Mouse (Mus musculus): ENCODE measurements around the gene Csrnp1.

Gene Csrnp1

GRCm38 (mm10) chr9:120002893-120003292 lies 18.4 kb upstream of the Csrnp1 start:
- DNase-seq (ENCODE audit: low read depth, low spot score) = no peak

- peak; percentile 97 for DNase-seq (ENCODE audit: low read depth, low spot score)
Measured at GRCm38 (mm10) chr9:120001945-120002725, 17.7 kb upstream of the Csrnp1 start.

- no peak for DNase-seq (ENCODE audit: low read depth, low spot score)
Measured at GRCm38 (mm10) chr9:120000761-120001160, 16.3 kb upstream of the Csrnp1 start.

DNA sequence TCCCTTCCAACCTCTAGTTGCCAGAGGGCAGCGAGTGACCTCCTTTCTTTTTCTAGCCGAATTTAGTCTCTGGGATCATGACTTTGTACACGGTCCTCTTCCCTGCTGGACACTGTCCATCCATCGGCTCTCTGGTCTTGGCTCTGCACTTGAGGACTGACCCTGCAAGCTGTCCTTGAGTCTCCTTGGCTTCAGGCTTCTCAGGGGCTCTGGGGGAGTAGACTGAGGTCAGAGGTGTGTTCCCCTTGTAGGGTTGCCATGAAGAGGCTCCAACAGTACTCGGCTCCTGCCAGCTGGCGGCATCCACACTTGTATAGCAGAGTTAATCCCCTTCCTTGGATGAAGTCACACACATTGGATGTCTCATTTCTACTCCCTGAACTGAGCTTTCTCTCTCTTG lies 15.2 kb upstream of the Csrnp1 start:
- no peak for DNase-seq (ENCODE audit: low read depth, low spot score)

DNA sequence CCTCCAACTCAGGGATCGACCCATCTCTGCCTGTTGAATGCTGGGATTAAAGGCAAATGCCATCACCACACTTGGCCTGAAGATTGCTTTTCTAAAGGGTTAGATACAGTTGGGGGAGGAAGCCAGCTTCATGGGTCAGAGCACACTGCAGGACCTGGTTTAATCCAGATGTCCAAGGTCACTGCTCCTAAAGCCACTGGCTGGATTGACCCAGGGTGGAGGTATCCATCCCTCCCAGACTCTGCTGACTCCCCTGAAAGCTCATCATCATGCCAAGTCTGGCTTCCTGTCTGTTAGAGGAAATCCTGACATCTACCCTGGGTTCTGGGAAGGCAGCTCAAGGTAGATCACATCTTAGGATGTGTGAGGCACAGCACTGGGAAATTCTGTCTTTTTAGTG lies 14.3 kb upstream of the Csrnp1 start:
- DNase-seq (ENCODE audit: low read depth, low spot score) = no peak

DNA sequence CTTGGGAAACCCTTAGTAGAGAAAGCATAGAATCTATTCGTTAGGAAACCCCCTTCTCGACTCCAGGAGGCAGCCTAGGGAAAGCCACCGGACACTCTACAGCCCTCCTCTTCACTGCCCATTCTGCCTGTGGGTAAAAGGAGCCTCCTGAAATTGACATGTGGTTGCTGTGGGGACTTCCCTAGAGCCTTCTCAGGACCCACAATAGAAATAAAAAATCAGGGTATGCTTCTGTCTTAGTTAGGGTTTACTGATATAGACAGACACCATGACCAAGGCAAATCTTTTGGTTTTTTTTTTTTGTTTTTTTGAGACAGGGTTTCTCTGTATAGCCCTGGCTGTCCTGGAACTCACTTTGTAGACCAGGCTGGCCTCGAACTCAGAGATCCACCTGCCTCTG lies 11.6 kb upstream of the Csrnp1 start:
- no peak for DNase-seq (ENCODE audit: low read depth, low spot score)

GRCm38 (mm10) chr9:119994207-119994606 lies 9.7 kb upstream of the Csrnp1 start:
- DNase-seq (ENCODE audit: low read depth, low spot score) = peak; percentile 88

GRCm38 (mm10) chr9:119993092-119993844 lies 8.8 kb upstream of the Csrnp1 start:
- no peak for DNase-seq (ENCODE audit: low read depth, low spot score)

GRCm38 (mm10) chr9:119991310-119991709 lies 6.9 kb upstream of the Csrnp1 start:
- peak; percentile 87 for DNase-seq (ENCODE audit: low read depth, low spot score)

DNA sequence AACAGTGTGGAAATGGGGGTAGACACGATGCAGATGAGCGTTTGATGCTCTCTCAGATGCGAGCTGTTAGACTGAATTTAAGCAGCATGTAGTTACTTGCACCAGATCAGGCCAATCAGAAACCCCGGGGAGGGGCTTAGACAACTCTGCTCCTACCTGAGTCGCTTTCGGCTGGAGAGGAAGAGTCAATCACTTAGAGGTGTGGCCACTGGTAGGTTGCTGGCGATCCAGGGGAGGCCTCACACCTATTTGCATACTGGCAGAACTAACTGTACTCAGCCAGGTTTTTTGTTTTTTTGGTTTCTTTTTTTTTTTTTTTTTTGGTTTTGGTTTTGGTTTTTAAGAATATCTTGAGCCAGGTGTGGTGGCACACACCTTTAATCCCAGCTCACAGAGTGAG lies 3.8 kb upstream of the Csrnp1 start:
- DNase-seq (ENCODE audit: low read depth, low spot score) = peak; percentile 87

- DNase-seq (ENCODE audit: low read depth, low spot score) = no peak
Measured at GRCm38 (mm10) chr9:119985881-119986574, 1.6 kb upstream of the Csrnp1 start.

DNA sequence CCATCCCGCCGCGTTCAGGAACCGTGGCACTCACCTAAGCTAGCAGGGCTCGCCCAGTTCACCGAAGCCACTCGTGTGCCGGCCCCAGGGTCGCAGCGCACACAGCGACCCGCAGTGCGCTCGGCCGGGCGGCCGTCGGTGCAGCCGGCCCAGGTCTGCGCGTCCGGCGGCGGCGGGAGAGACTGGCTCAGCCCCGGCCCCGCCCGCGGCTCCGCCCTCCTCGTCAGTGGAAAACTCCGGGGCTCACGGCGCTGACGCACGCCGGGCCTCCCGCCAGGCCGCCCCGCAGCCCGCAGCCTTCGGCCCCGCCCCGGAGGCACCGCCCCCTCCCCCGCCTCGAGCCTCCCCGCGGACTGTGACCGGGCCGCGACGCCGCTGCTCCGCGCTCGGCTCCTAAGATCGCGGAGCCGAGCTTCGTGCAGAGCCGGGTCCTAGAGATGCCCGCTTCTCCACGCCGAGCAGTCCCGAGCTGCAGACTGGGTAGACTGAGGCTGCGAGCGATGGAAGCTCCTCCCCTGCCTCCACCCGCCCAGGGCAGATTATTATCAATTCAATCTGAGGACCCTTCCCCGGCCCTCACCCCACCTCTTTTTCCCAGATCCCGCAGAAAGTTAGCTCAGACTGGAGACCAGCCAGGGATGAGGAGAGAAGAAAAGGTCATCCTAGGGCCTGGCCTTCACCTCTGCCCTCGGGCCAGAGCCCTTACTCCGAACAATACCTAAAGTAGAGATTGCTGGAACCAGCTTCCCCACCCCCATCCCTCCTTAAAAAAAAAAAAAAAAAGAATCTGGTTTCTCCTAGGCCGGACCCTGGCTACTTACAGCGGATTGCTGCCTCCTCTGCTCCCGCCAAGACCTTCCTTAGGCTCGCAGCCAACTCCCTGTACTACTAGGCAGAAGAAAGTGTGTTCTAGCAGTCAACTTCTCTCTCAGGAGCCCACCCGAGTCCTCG lies 598 bp downstream of the Csrnp1 start:
- peak; percentile 73 for DNase-seq (ENCODE audit: low read depth, low spot score)

DNA sequence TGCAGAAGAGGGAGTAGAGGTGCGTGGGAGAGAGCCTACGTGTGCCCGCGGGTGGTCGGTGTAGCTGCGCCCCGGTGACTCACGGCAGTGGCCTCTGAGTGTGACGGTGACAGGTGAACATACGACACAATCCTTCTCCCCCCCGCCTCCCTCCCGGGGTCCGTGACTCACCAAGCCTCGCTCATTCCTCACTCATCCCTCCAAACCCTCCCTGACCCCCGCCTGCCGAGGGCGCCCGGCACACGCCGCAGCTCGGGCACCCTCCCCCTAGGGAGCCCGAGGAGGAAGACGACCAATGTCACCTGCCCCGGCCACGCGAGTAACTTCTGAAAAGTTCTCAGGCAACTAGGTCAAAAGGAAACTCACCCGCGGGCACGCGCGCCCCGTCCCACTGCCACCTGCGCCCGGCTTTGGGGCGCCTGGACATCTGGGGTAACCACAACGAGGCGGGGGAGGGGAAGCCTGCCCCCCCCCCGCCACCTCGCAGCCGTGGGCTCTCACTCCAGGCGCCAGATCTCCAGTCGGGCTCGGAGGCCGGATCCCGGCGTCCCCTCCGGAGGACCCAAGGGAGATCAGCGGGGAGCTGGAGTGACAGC lies 1.4 kb downstream of the Csrnp1 start:
- DNase-seq (ENCODE audit: low read depth, low spot score) = no peak

- DNase-seq (ENCODE audit: low read depth, low spot score) = peak; percentile 75
Measured at GRCm38 (mm10) chr9:119982241-119982811, 2.1 kb downstream of the Csrnp1 start.

DNA sequence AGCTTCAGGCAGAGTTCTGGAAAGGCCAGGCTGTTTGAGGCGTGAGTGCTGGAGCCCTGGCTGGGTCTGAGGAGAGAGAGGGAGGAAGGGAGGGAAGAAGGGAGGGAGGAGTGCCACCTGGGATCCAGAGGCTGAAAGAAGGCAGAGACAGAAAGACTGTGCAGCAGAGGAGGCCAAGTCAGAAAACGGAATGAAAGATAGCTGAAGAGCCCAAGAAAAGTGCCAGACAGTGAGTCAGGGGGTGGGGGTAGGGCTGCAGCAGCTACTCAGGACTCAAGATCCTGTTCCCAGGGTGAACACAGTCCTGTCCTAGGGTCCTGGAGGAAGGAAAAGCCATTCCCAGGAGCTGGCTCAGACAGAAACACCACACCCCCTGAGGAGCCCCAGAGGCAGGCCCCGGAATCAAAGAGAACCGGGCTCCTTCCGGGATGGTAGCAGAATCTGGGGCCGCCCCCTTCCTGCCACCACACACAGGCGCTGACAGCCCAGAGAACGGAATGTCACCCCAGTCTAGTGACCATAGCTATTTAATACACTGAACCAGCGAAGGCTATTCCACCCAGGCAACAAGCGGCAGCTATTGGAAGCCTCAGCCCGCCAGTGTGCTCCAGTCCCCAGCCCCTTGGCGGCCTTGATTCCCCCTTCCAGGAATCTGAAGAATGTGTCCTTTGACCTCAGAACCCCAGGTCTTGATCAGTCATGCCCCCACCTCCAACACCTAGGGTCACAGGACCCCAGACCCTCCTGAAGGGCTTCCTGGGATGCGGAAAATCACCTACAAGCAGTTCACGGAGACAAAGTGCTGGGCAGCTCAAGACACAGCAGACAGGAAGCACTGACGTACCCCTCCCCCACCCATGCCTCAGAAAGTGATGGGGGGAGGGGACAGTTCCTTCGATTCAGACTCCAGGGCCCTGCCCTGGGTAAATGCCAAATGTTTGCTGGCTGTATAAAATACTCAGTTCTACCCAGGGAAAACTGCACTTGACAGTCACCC lies 3.0 kb downstream of the Csrnp1 start:
- peak; percentile 88 for DNase-seq (ENCODE audit: low read depth, low spot score)

DNA sequence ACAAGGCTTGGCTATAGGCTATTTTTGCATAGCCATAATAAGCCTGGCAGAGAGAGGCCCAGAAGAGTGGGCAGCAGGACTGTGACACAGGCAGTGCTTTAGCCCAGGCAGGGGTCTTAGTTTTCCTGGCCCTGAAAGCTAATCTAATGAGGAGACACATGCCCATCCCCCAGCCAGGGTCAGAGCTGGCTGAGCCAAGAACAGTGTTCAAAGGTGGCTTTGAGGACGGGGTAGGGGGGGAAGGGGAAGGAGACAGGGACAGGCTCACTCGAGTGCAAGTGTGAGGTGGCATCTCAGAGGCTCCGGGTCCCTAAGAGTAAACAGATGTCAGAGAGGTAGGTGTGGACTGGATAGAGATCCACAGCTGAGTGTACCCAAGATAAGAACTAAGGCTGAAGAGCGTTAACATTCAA lies 3.7 kb downstream of the Csrnp1 start:
- no peak for DNase-seq (ENCODE audit: low read depth, low spot score)

- DNase-seq (ENCODE audit: low read depth, low spot score) = no peak
Measured at GRCm38 (mm10) chr9:119979749-119980148, 4.7 kb downstream of the Csrnp1 start.

DNA sequence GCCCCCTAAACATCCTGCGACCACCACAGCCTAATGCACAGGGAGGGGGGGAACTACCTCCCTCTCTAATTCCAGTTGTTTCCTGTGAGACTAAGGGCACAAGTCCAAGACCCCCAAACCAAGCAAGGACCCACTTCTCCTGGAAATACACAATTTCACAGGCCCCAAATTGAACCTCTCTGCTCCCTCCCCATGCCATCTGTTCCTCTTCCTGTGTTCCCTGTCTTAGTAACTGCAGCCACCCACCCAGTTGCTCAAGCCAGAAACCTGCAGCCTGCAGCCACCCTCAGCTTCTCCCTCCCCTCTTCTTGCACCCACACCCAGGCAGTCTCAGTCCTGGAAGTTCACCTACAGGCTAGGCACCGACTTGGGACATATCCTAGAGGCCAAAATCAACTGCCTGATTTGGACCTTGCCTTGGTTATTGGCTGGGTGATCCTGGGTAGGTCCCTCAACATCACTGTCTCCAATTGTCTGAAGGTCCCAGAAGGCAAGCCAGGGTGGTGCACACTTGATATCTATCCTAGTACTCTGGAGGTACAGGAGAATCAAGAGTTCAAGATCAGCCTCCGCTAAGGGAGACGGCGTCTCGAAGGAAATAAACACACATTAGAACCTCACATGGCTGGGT lies 5.5 kb downstream of the Csrnp1 start:
- no peak for DNase-seq (ENCODE audit: low read depth, low spot score)
